ENCODE assay signal across 19 mouse cellular contexts in the genomic region with DNA sequence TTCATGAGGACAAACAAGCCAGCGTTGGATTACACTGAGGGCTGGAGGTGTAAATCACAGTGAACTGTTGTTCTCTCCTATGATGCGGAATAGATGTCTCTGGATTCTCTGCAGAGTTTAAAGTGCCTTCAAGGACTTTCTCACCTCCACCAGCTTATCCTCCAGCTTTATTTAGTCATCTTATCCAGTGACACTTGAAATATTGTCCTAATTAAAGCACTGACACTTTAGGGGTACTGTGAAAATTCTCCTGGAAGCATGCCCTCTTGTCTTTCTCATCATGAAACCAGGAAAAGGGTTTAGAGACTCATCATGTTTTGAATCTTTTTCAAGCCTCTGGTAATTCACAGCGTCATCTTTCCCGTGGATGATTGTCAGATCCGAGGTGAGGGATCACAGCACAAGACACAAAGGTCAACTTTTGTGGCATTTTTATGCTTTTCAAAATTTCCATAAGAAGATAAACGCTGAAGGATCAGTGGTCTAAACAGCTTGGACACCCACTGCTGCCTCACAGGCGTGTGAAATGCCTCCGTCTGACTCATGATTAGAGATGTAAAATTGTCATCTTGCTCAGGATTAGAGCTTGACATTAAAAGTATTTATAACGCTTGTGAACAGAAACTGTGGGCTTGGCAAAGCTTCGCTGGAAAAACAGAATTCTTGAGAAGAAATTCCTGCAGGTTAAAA.
DNase-seq lines count a peak whose midpoint lies in the region; ATAC-seq and TF ChIP-seq lines count a peak whose summit lies in the region.
"Had no signal": no experiment of that assay in that cellular context is flagged by ENCODE, and none has a peak within 500 bp of the region (broad histone marks: within the 10 kb centered on the region; RNA-seq: fewer than 3 reads in every experiment).

No protein-coding gene starts in this region.

- peak; percentile 30 for DNase-seq in forebrain, embryonic 14.5 days (ENCODE audit: low spot score)
- DNase-seq in forebrain, embryonic 11.5 days (ENCODE audit: low spot score) = no peak
- peak; percentile 15 for DNase-seq in kidney, postnatal 0 days (ENCODE audit: low spot score)
- DNase-seq in kidney, postnatal 10 days = no peak
- DNase-seq in right cerebral cortex, postnatal 25 days = peak; percentile 9
- DNase-seq: adrenal gland, adult 8-10 months; gastrocnemius, postnatal 36 days; kidney, adult 2 months; layer of hippocampus, postnatal 36 days had no signal

- no peak overlapping the region for H3K9ac ChIP-seq in forebrain, embryonic 14.5 days (ENCODE audit: low read length)
- no peak overlapping the region for H3K9ac ChIP-seq in forebrain, embryonic 11.5 days (ENCODE audit: low read length)
- no peak overlapping the region for H3K9ac ChIP-seq in kidney, postnatal 0 days (ENCODE audit: low read depth, low read length)
- no peak overlapping the region; the same call in 1 of the 2 replicates for H3K9ac ChIP-seq in heart, embryonic 14.5 days (ENCODE audit: low read length)
- no peak overlapping the region for H3K9ac ChIP-seq in liver, embryonic 12.5 days
- H3K9ac ChIP-seq: embryonic facial prominence, embryonic 13.5 days; forebrain, embryonic 12.5 days had no signal

- no peak for ATAC-seq in forebrain, embryonic 14.5 days
- no peak for ATAC-seq in forebrain, embryonic 11.5 days (replicated peaks; ENCODE audit: low FRiP score)
- no peak for ATAC-seq in kidney, postnatal 0 days (replicated peaks; ENCODE audit: low FRiP score, low read depth)
- no peak for ATAC-seq in heart, embryonic 14.5 days (ENCODE audit: insufficient number of reproducible peaks, insufficient read depth, low FRiP score, low read depth)
- ATAC-seq in megakaryocyte-erythroid progenitor cell, adult 5-6 weeks (replicated peaks; ENCODE audit: low FRiP score, low TSS enrichment, poor library complexity, severe bottlenecking) = no peak
- no peak for ATAC-seq in liver, embryonic 12.5 days
- ATAC-seq: hindbrain, embryonic 16.5 days; lung, postnatal 0 days had no signal

- H3K4me1 ChIP-seq in forebrain, embryonic 14.5 days (ENCODE audit: control insufficient read depth, insufficient read depth, low read length) = 0 out of 2 replicates have a peak, but pooled peaks cover 2% of the 10 kb centered on the region
- no peaks in the 10 kb centered on the region for H3K4me1 ChIP-seq in forebrain, embryonic 11.5 days (replicated peaks; ENCODE audit: control insufficient read depth, insufficient read depth, low read length)
- H3K4me1 ChIP-seq in kidney, postnatal 0 days (replicated peaks; ENCODE audit: insufficient read depth, low read length) = no peaks in the 10 kb centered on the region
- H3K4me1 ChIP-seq in heart, embryonic 14.5 days (ENCODE audit: control insufficient read depth in 2 of 2, insufficient read depth in 2 of 2, low read length in 2 of 2) = peaks cover 0 to 17% of the 10 kb centered on the region in 2 experiments; a peak in 2 of 4 replicates
- H3K4me1 ChIP-seq in liver, embryonic 12.5 days = no peaks in the 10 kb centered on the region
- H3K4me1 ChIP-seq: forebrain, embryonic 12.5 days had no signal

- no peak overlapping the region for H3K4me2 ChIP-seq in forebrain, embryonic 14.5 days (ENCODE audit: low read length)
- H3K4me2 ChIP-seq in forebrain, embryonic 11.5 days (ENCODE audit: low read depth, low read length, severe bottlenecking) = no peak overlapping the region
- H3K4me2 ChIP-seq in kidney, postnatal 0 days (ENCODE audit: low read length) = no peak overlapping the region
- peak overlapping the region; percentile 42 for H3K4me2 ChIP-seq in heart, embryonic 14.5 days (ENCODE audit: low read length)
- no peak overlapping the region for H3K4me2 ChIP-seq in liver, embryonic 12.5 days
- H3K4me2 ChIP-seq: embryonic facial prominence, embryonic 13.5 days; forebrain, embryonic 12.5 days; liver, embryonic 11.5 days; midbrain, embryonic 11.5 days had no signal

- H3K27me3 ChIP-seq in forebrain, embryonic 14.5 days (replicated peaks; ENCODE audit: control insufficient read depth, insufficient read depth, low read length) = no peaks in the 10 kb centered on the region
- H3K27me3 ChIP-seq in forebrain, embryonic 11.5 days (ENCODE audit: control insufficient read depth, insufficient read depth, low read length) = no peaks in the 10 kb centered on the region
- H3K27me3 ChIP-seq in kidney, postnatal 0 days (ENCODE audit: insufficient read depth, low read length) = no peaks in the 10 kb centered on the region
- H3K27me3 ChIP-seq in heart, embryonic 14.5 days (ENCODE audit: control insufficient read depth, insufficient read depth, low read length) = no peaks in the 10 kb centered on the region
- H3K27me3 ChIP-seq in liver, embryonic 12.5 days (replicated peaks) = no peaks in the 10 kb centered on the region
- H3K27me3 ChIP-seq: embryonic facial prominence, embryonic 13.5 days; forebrain, embryonic 12.5 days had no signal

- H3K36me3 ChIP-seq in forebrain, embryonic 14.5 days (ENCODE audit: control insufficient read depth, insufficient read depth, low read length) = no peaks in the 10 kb centered on the region
- no peaks in the 10 kb centered on the region for H3K36me3 ChIP-seq in forebrain, embryonic 11.5 days (ENCODE audit: control insufficient read depth, insufficient read depth, low read length)
- no peaks in the 10 kb centered on the region for H3K36me3 ChIP-seq in kidney, postnatal 0 days (ENCODE audit: insufficient read depth, low read length)
- no peaks in the 10 kb centered on the region for H3K36me3 ChIP-seq in heart, embryonic 14.5 days (ENCODE audit: control insufficient read depth, insufficient read depth, low read length)
- no peaks in the 10 kb centered on the region for H3K36me3 ChIP-seq in liver, embryonic 12.5 days
- H3K36me3 ChIP-seq: embryonic facial prominence, embryonic 13.5 days; forebrain, embryonic 12.5 days had no signal

- TF ChIP-seq CTCF in kidney, postnatal 0 days (IDR thresholded peaks at IDR 0.05; ENCODE audit: low read depth) = no peak

- H3K4me3 ChIP-seq in forebrain, embryonic 14.5 days (ENCODE audit: low read depth, low read length) = no peak overlapping the region
- no peak overlapping the region for H3K4me3 ChIP-seq in forebrain, embryonic 11.5 days (ENCODE audit: low read depth, low read length)
- H3K4me3 ChIP-seq in kidney, postnatal 0 days (replicated peaks; ENCODE audit: low read depth, low read length) = no peak overlapping the region
- no peak overlapping the region for H3K4me3 ChIP-seq in heart, embryonic 14.5 days (ENCODE audit: control insufficient read depth in 1 of 2, insufficient read depth in 1 of 2, low read depth in 1 of 2, low read length in 2 of 2)
- H3K4me3 ChIP-seq in liver, embryonic 12.5 days = no peak overlapping the region
- H3K4me3 ChIP-seq: embryonic facial prominence, embryonic 13.5 days; forebrain, embryonic 12.5 days; myocyte had no signal

- H3K27ac ChIP-seq in forebrain, embryonic 14.5 days (ENCODE audit: low read depth, low read length) = no peak overlapping the region
- no peak overlapping the region for H3K27ac ChIP-seq in forebrain, embryonic 11.5 days (ENCODE audit: low read depth, low read length)
- no peak overlapping the region for H3K27ac ChIP-seq in kidney, postnatal 0 days
- H3K27ac ChIP-seq in heart, embryonic 14.5 days (replicated peaks in 1 of 2; ENCODE audit: control insufficient read depth in 1 of 2, insufficient read depth in 1 of 2, low read depth in 2 of 2, low read length in 2 of 2) = peak overlapping the region; percentile 75 to 80
- H3K27ac ChIP-seq in liver, embryonic 12.5 days = no peak overlapping the region
- H3K27ac ChIP-seq: embryonic facial prominence, embryonic 13.5 days; forebrain, embryonic 12.5 days had no signal

- no peaks in the 10 kb centered on the region for H3K9me3 ChIP-seq in forebrain, embryonic 14.5 days (replicated peaks; ENCODE audit: control insufficient read depth, low read length)
- no peaks in the 10 kb centered on the region for H3K9me3 ChIP-seq in forebrain, embryonic 11.5 days (ENCODE audit: control insufficient read depth, low read length)
- H3K9me3 ChIP-seq in kidney, postnatal 0 days (replicated peaks; ENCODE audit: low read length) = no peaks in the 10 kb centered on the region
- no peaks in the 10 kb centered on the region for H3K9me3 ChIP-seq in heart, embryonic 14.5 days (ENCODE audit: control insufficient read depth, low read length)
- no peaks in the 10 kb centered on the region for H3K9me3 ChIP-seq in liver, embryonic 12.5 days (replicated peaks)
- H3K9me3 ChIP-seq: embryonic facial prominence, embryonic 13.5 days; forebrain, embryonic 12.5 days had no signal

- WGBS in forebrain, embryonic 14.5 days = 57% methylated on average over 10 of the region's 10 CpGs
- 68% methylated on average over 10 of the region's 10 CpGs for WGBS in forebrain, embryonic 11.5 days
- 28% methylated on average over 10 of the region's 10 CpGs for WGBS in kidney, postnatal 0 days
- WGBS in heart, embryonic 14.5 days = 33% methylated on average over 10 of the region's 10 CpGs
- WGBS in liver, embryonic 12.5 days (ENCODE audit: insufficient replicate concordance) = 60% methylated on average over 10 of the region's 10 CpGs

Comparison
In these comparisons a context has a peak if more than half of its experiments do, and no peak if none do; other contexts are left out.
1. DNase-seq: peak in forebrain, embryonic 14.5 days (single experiment), kidney, postnatal 0 days (single experiment) and right cerebral cortex, postnatal 25 days (single experiment); none in forebrain, embryonic 11.5 days (single experiment) and kidney, postnatal 10 days (single experiment).
2. H3K27ac ChIP-seq: peak in heart, embryonic 14.5 days (2 of 2); none in forebrain, embryonic 14.5 days (single experiment), forebrain, embryonic 11.5 days (single experiment), kidney, postnatal 0 days (single experiment) and liver, embryonic 12.5 days (single experiment).